Mouse (Mus musculus) adrenal gland, adult 8-10 months (tissue): ENCODE data around the gene Ric1. TPM values are rescaled to one million over a fixed set of nuclear protein-coding genes. Genes with fewer than 3 reads are reported as not detected.

Experiments used
- DNase-seq: peaks from one replicate; pipeline ENCODE4 v3.0.0; 2022
- total RNA-seq, 4 experiments: library from RNA; stranded (reverse); gene quantifications; 2 replicates each; pipeline ENCODE4 v1.2.4; 2022

Ric1 gene
- total RNA-seq, 4 experiments from 2014 or later = 27.0 to 31.7 (median 29.5) TPM

GRCm38 (mm10) chr19:29641510-29641909, 119.4 kb downstream of the Ric1 start:
- DNase-seq = no peak

GRCm38 (mm10) chr19:29642211-29642610, 120.1 kb downstream of the Ric1 start:
- no peak for DNase-seq

- DNase-seq = no peak
These were observed 121.3 kb downstream of the Ric1 start for GRCm38 (mm10) chr19:29643194-29643922.

- no peak for DNase-seq
These were observed 122.7 kb downstream of the Ric1 start for GRCm38 (mm10) chr19:29644747-29645146.

- DNase-seq = peak; percentile 92
These were observed 125.8 kb downstream of the Ric1 start, which contains the start of gene Ermp1 for GRCm38 (mm10) chr19:29647651-29648549. Ermp1 (minus strand) TSS chr19:29648415.

- no peak for DNase-seq
These were observed 126.5 kb downstream of the Ric1 start for GRCm38 (mm10) chr19:29648550-29648914.

GRCm38 (mm10) chr19:29649683-29650082, 127.6 kb downstream of the Ric1 start:
- DNase-seq = no peak

GRCm38 (mm10) chr19:29653768-29654265, 131.7 kb downstream of the Ric1 start:
- DNase-seq = no peak

GRCm38 (mm10) chr19:29655148-29655547, 133.1 kb downstream of the Ric1 start:
- DNase-seq = no peak

- no peak for DNase-seq
These were observed 133.9 kb downstream of the Ric1 start for GRCm38 (mm10) chr19:29656029-29656428.

Other genes with a start within 250 kb of the Ric1 start
- gene Insl6, start 196.9 kb upstream of the Ric1 start, total RNA-seq = 1 to 10 TPM in 1 of 4 experiments, under 1 TPM in 2, not detected in 1; 0.42 to 1.5 (median 0.71) TPM
- not detected for gene Rln1, start 187.6 kb upstream of the Ric1 start, total RNA-seq
- gene Plgrkt, start 154.9 kb upstream of the Ric1 start, total RNA-seq = 10 to 100 TPM; 47.6 to 88.0 (median 75.4) TPM
- gene Cd274, start 154.8 kb upstream of the Ric1 start, total RNA-seq = 1 to 10 TPM; 4.1 to 9.4 (median 7.3) TPM
- gene Pdcd1lg2, start 111.4 kb upstream of the Ric1 start, total RNA-seq = not detected
- gene Ermp1, start 126.1 kb downstream of the Ric1 start, total RNA-seq = 10 to 100 TPM; 50.7 to 68.4 (median 58.3) TPM
- gene Mlana, start 175.5 kb downstream of the Ric1 start, total RNA-seq = not detected